ENCODE assay signal across 22 mouse cellular contexts in genomic region chr15:5326996-5327395, GRCm38 (mm10).
"Had no signal": no experiment of that assay in that cellular context is flagged by ENCODE, and none has a peak within 500 bp of the region (broad histone marks: within the 10 kb centered on the region; RNA-seq: fewer than 3 reads in every experiment).

No protein-coding gene starts in this region.

- H3K4me1 ChIP-seq: forebrain, embryonic 15.5 days; hindbrain, embryonic 13.5 days; hindbrain, embryonic 15.5 days; kidney, embryonic 15.5 days; limb, embryonic 13.5 days; limb, embryonic 15.5 days; liver, embryonic 12.5 days had no signal

- H3K9ac ChIP-seq: forebrain, embryonic 15.5 days; forebrain, postnatal 0 days; hindbrain, embryonic 13.5 days; hindbrain, embryonic 15.5 days; kidney, embryonic 15.5 days; limb, embryonic 13.5 days; limb, embryonic 15.5 days; liver, embryonic 12.5 days; liver, embryonic 14.5 days had no signal

- DNase-seq: forebrain, postnatal 0 days; gastrocnemius, postnatal 14 days; gastrocnemius, postnatal 36 days; heart, postnatal 36 days; kidney, adult 11 months; kidney, adult 2 months; kidney, adult 9 months; kidney, postnatal 14 days; kidney, postnatal 36 days; layer of hippocampus, adult 9-11 months; layer of hippocampus, postnatal 36 days; left cerebral cortex, postnatal 4 days had no signal

- H3K4me3 ChIP-seq: forebrain, embryonic 15.5 days; hindbrain, embryonic 13.5 days; hindbrain, embryonic 15.5 days; kidney, embryonic 15.5 days; limb, embryonic 13.5 days; limb, embryonic 15.5 days; liver, embryonic 12.5 days had no signal

- H3K27me3 ChIP-seq: forebrain, embryonic 15.5 days; hindbrain, embryonic 13.5 days; hindbrain, embryonic 15.5 days; kidney, embryonic 15.5 days; limb, embryonic 13.5 days; limb, embryonic 15.5 days; liver, embryonic 12.5 days had no signal

- H3K9me3 ChIP-seq: forebrain, embryonic 15.5 days; hindbrain, embryonic 13.5 days; hindbrain, embryonic 15.5 days; kidney, embryonic 15.5 days; limb, embryonic 13.5 days; limb, embryonic 15.5 days; liver, embryonic 12.5 days had no signal

- H3K27ac ChIP-seq: forebrain, embryonic 15.5 days; hindbrain, embryonic 13.5 days; hindbrain, embryonic 15.5 days; hindbrain, postnatal 0 days; kidney, embryonic 15.5 days; kidney, postnatal 0 days; limb, embryonic 13.5 days; limb, embryonic 15.5 days; liver, embryonic 12.5 days; liver, embryonic 14.5 days had no signal

- H3K36me3 ChIP-seq: forebrain, embryonic 15.5 days; hindbrain, embryonic 13.5 days; hindbrain, embryonic 15.5 days; kidney, embryonic 15.5 days; limb, embryonic 13.5 days; limb, embryonic 15.5 days; liver, embryonic 12.5 days had no signal
